Mouse (Mus musculus): Measurements from ENCODE around the gene Mtrf1. TPM values are rescaled to one million over a fixed set of nuclear protein-coding genes. Genes with fewer than 3 reads are reported as not detected.
"Not testable (repeated sequence)": the region's sequence is repeated elsewhere in the genome, so short reads cannot be mapped to it uniquely, and the experiment has no call there.

Mtrf1 gene
- polyA plus RNA-seq, 1 experiment from 2014 or later, result 11.3 TPM

DNA sequence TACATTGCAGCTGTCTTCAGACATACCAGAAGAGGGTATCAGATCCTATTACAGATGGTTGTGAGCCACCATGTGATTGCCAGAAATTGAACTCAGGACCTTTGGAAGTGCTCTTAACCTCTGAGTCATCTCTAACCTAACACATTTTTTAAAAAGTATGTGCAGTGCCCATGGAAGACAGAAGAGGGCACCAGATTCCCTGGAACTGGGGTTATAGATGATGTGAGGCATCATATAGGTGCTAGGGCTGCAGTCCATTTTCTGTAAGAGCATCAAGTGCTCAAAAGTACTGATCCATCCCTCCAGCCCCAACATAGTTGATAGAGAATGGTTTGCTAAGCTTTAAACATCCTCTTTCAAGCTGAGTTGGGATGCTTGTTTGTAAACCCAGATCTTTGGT lies 3.0 kb upstream of the Mtrf1 start:
- Histone ChIP-seq H3K4me1 (ENCODE audit: control insufficient read depth, insufficient read depth, low read length) (peaks cover 5% of the 10 kb centered on the region; the same call in 1 of the 2 replicates), H3K27me3 (replicated peaks; ENCODE audit: control insufficient read depth, insufficient read depth, low read length) (no peaks in the 10 kb centered on the region), H3K36me3 (ENCODE audit: control insufficient read depth, insufficient read depth, low read length) (no peaks in the 10 kb centered on the region), H3K4me3 (ENCODE audit: low read depth, low read length) (no peak overlapping the region), H3K27ac (ENCODE audit: low read depth, low read length) (no peak overlapping the region), H3K9ac (ENCODE audit: low read length) (no peak overlapping the region), H3K4me2 (ENCODE audit: low read length) (no peak overlapping the region), H3K9me3 (replicated peaks; ENCODE audit: control insufficient read depth, low read length) (no peaks in the 10 kb centered on the region)
- no peak for ATAC-seq
- DNase-seq (ENCODE audit: low spot score), result peak; percentile 65

DNA sequence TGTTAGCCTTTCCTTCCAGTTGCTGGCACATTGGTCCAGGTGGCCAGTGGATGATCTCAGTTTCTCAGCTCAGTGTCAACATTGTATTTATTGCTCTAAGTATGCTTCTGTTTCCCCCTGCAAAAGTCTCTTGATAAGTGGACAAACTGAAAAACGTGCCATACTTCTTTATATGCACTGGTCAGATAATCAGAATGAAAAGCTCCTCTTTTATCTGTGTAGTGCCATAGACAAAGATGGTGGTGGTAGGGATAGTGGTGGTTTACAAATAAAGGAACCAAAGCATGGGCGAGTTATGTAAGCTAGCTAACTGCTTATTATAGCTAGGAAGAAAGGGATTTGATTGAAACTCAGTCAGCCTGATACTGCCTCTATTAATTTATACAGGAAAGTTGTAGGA lies 10.1 kb downstream of the Mtrf1 start:
- Histone ChIP-seq H3K4me2 (ENCODE audit: low read length) (no peak overlapping the region), H3K9me3 (replicated peaks; ENCODE audit: control insufficient read depth, low read length) (no peaks in the 10 kb centered on the region), H3K4me1 (ENCODE audit: control insufficient read depth, insufficient read depth, low read length) (no peaks in the 10 kb centered on the region), H3K27me3 (replicated peaks; ENCODE audit: control insufficient read depth, insufficient read depth, low read length) (no peaks in the 10 kb centered on the region), H3K27ac (ENCODE audit: low read depth, low read length) (no peak overlapping the region), H3K36me3 (ENCODE audit: control insufficient read depth, insufficient read depth, low read length) (peaks cover 15% of the 10 kb centered on the region; the same call in 1 of the 2 replicates), H3K9ac (ENCODE audit: low read length) (no peak overlapping the region), H3K4me3 (ENCODE audit: low read depth, low read length) (no peak overlapping the region)
- 77% methylated on average over 2 of the region's 2 CpGs for WGBS
- ATAC-seq (no peak), DNase-seq (ENCODE audit: low spot score) (no peak)

DNA sequence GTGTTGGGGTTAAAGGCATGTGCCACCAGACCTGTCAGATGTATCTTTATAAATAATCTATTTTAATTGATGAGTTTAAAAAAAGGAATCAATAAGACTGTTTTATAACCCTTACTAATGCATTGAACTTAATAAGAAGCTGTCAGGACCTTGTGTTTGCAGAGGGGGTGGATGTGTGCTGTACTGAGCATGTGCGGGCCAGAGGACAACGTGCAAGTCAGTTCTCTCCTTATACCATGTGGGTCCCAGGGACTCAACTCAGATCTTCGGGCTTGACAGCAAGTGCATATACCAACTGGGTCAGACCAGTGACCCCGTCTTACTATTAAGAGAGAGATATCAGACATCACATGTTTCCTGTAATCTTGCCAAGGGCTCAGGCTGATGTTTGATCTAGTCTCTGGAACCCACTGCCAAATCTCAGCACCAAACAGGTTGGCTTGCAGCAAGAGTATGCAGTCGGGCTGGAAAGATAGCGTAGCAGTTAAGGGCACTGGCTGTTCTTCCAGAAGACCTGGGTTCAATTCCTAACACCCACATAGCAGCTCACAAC lies 11.8 kb downstream of the Mtrf1 start:
- H3K9ac ChIP-seq (ENCODE audit: low read length), result no peak overlapping the region
- peaks cover 19% of the 10 kb centered on the region; the same call in 1 of the 2 replicates for H3K36me3 ChIP-seq (ENCODE audit: control insufficient read depth, insufficient read depth, low read length)
- no peak overlapping the region for H3K4me3 ChIP-seq (ENCODE audit: low read depth, low read length)
- no peak overlapping the region for H3K27ac ChIP-seq (ENCODE audit: low read depth, low read length)
- no peak for DNase-seq (ENCODE audit: low spot score)
- ATAC-seq, result no peak
- no peaks in the 10 kb centered on the region for H3K9me3 ChIP-seq (replicated peaks; ENCODE audit: control insufficient read depth, low read length)
- H3K27me3 ChIP-seq (replicated peaks; ENCODE audit: control insufficient read depth, insufficient read depth, low read length), result no peaks in the 10 kb centered on the region
- no peaks in the 10 kb centered on the region for H3K4me1 ChIP-seq (ENCODE audit: control insufficient read depth, insufficient read depth, low read length)
- H3K4me2 ChIP-seq (ENCODE audit: low read length), result no peak overlapping the region
- 93% methylated on average over 6 of the region's 6 CpGs for WGBS

DNA sequence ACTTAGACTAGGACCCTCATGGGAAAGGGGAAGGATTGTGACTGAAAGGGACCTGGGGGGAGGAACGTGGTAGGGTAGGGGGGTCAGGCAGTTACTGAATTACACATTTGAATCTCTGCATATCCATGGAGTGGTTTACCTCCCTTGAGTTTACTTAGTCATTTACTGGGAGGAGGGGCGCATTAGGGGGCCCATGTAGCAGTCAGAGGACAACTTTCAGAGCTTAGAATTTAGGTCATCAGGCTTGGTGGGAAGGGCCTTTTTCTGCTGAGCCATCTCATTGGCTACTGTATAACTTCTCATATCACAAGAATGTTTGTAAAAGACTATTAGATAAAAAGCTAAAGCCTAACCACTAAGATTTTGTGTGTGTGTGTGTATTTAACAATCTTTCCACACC lies 13.1 kb downstream of the Mtrf1 start:
- WGBS, result 78% methylated on average over 2 of the region's 2 CpGs
- Histone ChIP-seq H3K27ac (ENCODE audit: low read depth, low read length) (no peak overlapping the region), H3K9me3 (replicated peaks; ENCODE audit: control insufficient read depth, low read length) (no peaks in the 10 kb centered on the region), H3K27me3 (replicated peaks; ENCODE audit: control insufficient read depth, insufficient read depth, low read length) (no peaks in the 10 kb centered on the region), H3K4me1 (ENCODE audit: control insufficient read depth, insufficient read depth, low read length) (no peaks in the 10 kb centered on the region), H3K36me3 (ENCODE audit: control insufficient read depth, insufficient read depth, low read length) (peaks cover 19% of the 10 kb centered on the region; the same call in 1 of the 2 replicates), H3K9ac (ENCODE audit: low read length) (no peak overlapping the region), H3K4me3 (ENCODE audit: low read depth, low read length) (no peak overlapping the region), H3K4me2 (ENCODE audit: low read length) (no peak overlapping the region)
- no peak for DNase-seq (ENCODE audit: low spot score)
- no peak for ATAC-seq

DNA sequence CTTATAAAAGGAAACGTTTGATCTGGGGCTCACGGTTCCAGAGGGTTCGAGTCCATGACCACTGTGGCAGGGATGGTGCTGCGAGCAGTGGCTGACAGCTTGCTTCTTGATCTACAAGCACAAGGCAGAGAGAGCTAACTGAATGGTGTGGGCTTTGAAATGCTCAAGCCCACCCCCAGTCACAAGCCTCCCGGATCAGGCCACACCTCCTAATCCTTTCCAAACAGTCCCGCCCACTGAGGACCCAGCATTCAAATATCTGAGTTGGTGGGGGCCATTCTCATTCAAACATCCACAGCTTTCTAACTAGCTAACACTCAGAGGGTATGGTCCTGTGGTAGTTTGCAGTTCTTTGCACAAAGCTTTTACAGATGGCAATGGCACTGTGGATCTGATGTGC lies 15.5 kb downstream of the Mtrf1 start:
- Histone ChIP-seq H3K36me3 (ENCODE audit: control insufficient read depth, insufficient read depth, low read length) (peaks cover 9% of the 10 kb centered on the region; the same call in 1 of the 2 replicates), H3K9me3 (replicated peaks; ENCODE audit: control insufficient read depth, low read length) (no peaks in the 10 kb centered on the region), H3K4me1 (ENCODE audit: control insufficient read depth, insufficient read depth, low read length) (no peaks in the 10 kb centered on the region), H3K27me3 (replicated peaks; ENCODE audit: control insufficient read depth, insufficient read depth, low read length) (no peaks in the 10 kb centered on the region), H3K27ac (ENCODE audit: low read depth, low read length) (no peak overlapping the region), H3K9ac (ENCODE audit: low read length) (no peak overlapping the region), H3K4me3 (ENCODE audit: low read depth, low read length) (no peak overlapping the region), H3K4me2 (ENCODE audit: low read length) (no peak overlapping the region)
- DNase-seq (ENCODE audit: low spot score), result no peak
- no peak for ATAC-seq
- 85% methylated on average over 6 of the region's 6 CpGs for WGBS

DNA sequence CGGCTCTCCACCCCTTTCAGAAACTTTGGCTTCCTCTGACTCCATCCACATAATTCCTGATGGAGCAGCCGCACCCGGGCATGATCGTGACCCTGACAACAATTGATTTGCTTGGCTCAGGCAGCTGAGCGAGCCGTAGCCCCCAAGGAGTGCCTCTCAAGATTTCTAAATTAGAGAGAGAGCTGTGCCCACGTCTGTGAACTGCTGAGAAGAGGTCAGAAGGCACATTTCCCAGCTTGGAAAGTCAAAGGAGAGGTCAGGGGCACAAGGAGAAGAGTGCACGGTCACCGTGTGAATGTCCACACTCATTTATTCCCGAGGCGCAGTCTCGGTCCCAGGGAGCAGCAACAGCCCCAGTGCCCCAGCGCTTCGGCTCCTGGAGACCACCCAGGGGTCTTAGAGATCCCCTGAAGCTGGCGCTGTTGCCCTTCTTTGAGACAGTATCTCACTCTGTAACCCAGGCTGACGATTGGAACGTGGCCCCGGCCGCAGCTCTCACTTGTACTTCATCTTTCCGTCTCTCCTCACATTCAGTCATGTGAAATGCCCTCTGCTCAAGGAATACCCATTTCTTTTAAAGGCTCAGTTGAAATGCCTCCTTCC lies 22.6 kb downstream of the Mtrf1 start:
- 73% methylated on average over 20 of the region's 20 CpGs for WGBS
- no peak for DNase-seq (ENCODE audit: low spot score)

DNA sequence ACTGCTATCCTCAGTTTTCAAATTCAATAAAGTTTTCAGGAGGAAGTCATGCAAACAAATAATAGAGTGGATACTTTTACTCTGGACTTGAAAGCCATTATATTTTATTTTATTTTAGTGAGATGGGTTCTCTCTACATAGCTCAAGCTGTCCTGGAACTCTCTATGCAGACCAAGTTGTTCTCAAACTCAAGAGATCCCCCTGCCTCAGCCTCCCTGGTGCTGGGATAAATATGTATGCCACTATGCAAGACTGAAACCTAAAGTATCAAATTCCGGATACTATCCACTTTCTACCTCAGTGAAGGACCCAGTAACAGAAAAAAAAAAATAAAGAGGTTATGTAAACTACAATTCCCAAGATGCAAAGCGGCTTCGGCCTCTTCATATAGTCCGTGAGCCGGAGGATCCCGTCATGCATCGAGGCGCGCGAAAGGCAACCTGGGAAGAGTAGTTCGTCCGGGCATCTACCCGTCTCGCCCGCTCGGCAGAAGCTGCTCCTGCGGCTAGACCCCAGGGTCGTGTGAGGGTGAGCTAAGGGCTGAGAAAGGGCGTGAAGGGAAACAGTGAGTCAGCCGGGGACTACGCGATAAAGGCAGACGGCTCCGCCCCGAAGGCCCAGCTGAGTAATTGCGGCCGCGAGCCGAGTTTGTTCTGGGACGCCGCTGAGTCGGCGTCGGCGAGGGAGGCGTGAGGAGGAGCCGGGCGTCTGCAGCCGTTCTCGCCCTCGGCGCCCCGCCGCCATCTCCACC lies 28.6 kb downstream of the Mtrf1 start, which contains the start of gene Kbtbd7:
Gene Kbtbd7 (plus strand): TSS at position 533 of the 751 bp plus-strand sequence.
- ATAC-seq (peak; percentile 100), DNase-seq (ENCODE audit: low spot score) (peak; percentile 98)
- Histone ChIP-seq H3K9me3 (replicated peaks; ENCODE audit: control insufficient read depth, low read length) (peaks cover 7% of the 10 kb centered on the region; the same call in 1 of the 2 replicates), H3K4me1 (ENCODE audit: control insufficient read depth, insufficient read depth, low read length) (no peaks in the 10 kb centered on the region), H3K27ac (ENCODE audit: low read depth, low read length) (peak within 1 kb of the TSS; percentile 78), H3K4me2 (ENCODE audit: low read length) (peak within 1 kb of the TSS; percentile 43), H3K4me3 (ENCODE audit: low read depth, low read length) (peak within 1 kb of the TSS; percentile 51), H3K27me3 (replicated peaks; ENCODE audit: control insufficient read depth, insufficient read depth, low read length) (no peaks in the 10 kb centered on the region), H3K9ac (ENCODE audit: low read length) (peak within 1 kb of the TSS; percentile 70), H3K36me3 (ENCODE audit: control insufficient read depth, insufficient read depth, low read length) (no peaks in the 10 kb centered on the region)
- WGBS, result under 1% methylated on average over 40 of the region's 44 CpGs

More for the DNA sequence above, 22.6 kb downstream of the Mtrf1 start:
- H3K4me1 ChIP-seq (ENCODE audit: control insufficient read depth, insufficient read depth, low read length), result no peaks in the 10 kb centered on the region
- no peaks in the 10 kb centered on the region for H3K27me3 ChIP-seq (replicated peaks; ENCODE audit: control insufficient read depth, insufficient read depth, low read length)
- H3K4me3 ChIP-seq (ENCODE audit: low read depth, low read length), result no peak overlapping the region
- no peak overlapping the region for H3K9ac ChIP-seq (ENCODE audit: low read length)
- no peak overlapping the region for H3K4me2 ChIP-seq (ENCODE audit: low read length)
- no peaks in the 10 kb centered on the region for H3K9me3 ChIP-seq (replicated peaks; ENCODE audit: control insufficient read depth, low read length)
- H3K27ac ChIP-seq (ENCODE audit: low read depth, low read length), result no peak overlapping the region
- 0 out of 2 replicates have a peak, but pooled peaks have one; percentile 29 for ATAC-seq
- peaks cover 8% of the 10 kb centered on the region; the same call in 1 of the 2 replicates for H3K36me3 ChIP-seq (ENCODE audit: control insufficient read depth, insufficient read depth, low read length)

DNA sequence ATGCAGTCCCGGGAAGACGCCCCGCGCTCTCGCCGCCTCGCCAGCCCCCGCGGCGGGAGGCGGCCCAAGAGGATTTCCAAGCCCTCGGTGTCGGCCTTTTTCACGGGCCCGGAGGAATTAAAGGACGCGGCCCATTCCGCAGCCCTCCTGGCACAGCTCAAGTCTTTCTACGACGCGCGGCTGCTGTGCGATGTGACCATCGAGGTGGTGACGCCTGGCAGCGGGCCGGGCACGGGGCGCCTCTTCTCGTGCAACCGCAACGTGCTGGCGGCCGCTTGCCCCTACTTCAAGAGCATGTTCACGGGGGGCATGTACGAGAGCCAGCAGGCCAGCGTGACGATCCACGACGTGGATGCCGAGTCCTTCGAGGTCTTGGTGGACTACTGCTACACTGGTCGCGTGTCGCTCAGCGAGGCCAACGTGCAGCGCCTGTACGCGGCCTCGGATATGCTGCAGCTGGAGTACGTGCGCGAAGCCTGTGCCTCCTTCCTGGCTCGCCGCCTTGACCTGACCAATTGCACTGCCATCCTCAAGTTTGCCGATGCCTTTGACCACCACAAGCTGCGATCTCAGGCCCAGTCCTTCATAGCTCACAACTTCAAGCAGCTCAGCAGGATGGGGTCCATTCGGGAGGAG lies 29.3 kb downstream of the Mtrf1 start:
- not testable (repeated sequence) for DNase-seq (ENCODE audit: low spot score); H3K9me3 ChIP-seq (replicated peaks; ENCODE audit: control insufficient read depth, low read length); H3K4me1 ChIP-seq (ENCODE audit: control insufficient read depth, insufficient read depth, low read length); H3K27me3 ChIP-seq (replicated peaks; ENCODE audit: control insufficient read depth, insufficient read depth, low read length); H3K36me3 ChIP-seq (ENCODE audit: control insufficient read depth, insufficient read depth, low read length)
- WGBS, result 85% methylated on average over 4 of the region's 59 CpGs
- peak overlapping the region; percentile 51 for H3K4me3 ChIP-seq (ENCODE audit: low read depth, low read length)
- peak overlapping the region; percentile 43 for H3K4me2 ChIP-seq (ENCODE audit: low read length)
- peak overlapping the region; percentile 78; the same call in 1 of the 2 replicates for H3K27ac ChIP-seq (ENCODE audit: low read depth, low read length)
- peak; percentile 58 for ATAC-seq
- H3K9ac ChIP-seq (ENCODE audit: low read length), result peak overlapping the region; percentile 70
